Mouse (Mus musculus) cerebellum, adult 2 months (tissue): Measurements from ENCODE around the gene Zbtb8a. TPM values are rescaled to one million over a fixed set of nuclear protein-coding genes. Genes with fewer than 3 reads are reported as not detected.

Experiments used
- DNase-seq, 2 experiments: peaks; one replicate each; pipeline ENCODE4 v3.0.0; 2021
- H3K27ac ChIP-seq: fragments of 200-500 bp; 2 replicates; pipeline ENCODE4 v1.5.1; 2012; ENCODE audit warnings: low read length, control low read depth, inconsistent platforms; ENCODE audit not compliant: insufficient read depth
- H3K27me3 ChIP-seq: fragments of 200-500 bp; 2 replicates; pipeline ENCODE4 v1.6.1; 2012; ENCODE audit warnings: inconsistent platforms, mild to moderate bottlenecking, low read length, moderate library complexity; ENCODE audit not compliant: control insufficient read depth, insufficient read depth
- H3K4me1 ChIP-seq: fragments of 200-500 bp; 2 replicates; pipeline ENCODE4 v1.6.1; 2011; ENCODE audit warnings: low read length; ENCODE audit not compliant: control insufficient read depth, insufficient read depth
- H3K4me3 ChIP-seq: fragments of 200-500 bp; replicated peaks from 2 replicates; pipeline ENCODE3; 2011; ENCODE audit warnings: mild to moderate bottlenecking, low read depth, low read length, control low read depth; ENCODE audit not compliant: insufficient read depth
- CTCF ChIP-seq: fragments of 200-500 bp; IDR thresholded peaks from 2 replicates; pipeline ENCODE4 v1.5.1; 2011; ENCODE audit warnings: low read depth, mild to moderate bottlenecking, control low read depth, low read length, moderate library complexity, borderline replicate concordance; ENCODE audit not compliant: insufficient read depth
- POLR2A ChIP-seq: fragments of 200-500 bp; IDR thresholded peaks from 2 replicates; pipeline ENCODE4 v1.6.1; 2011; ENCODE audit warnings: low read length, control low read depth, borderline replicate concordance; ENCODE audit not compliant: insufficient read depth
- WGBS: fragments of 180-500 bp; shearing (Covaris S2); methylation state at CpG from one replicate; pipeline ENCODE4 v1.1.7; 2018; 5-methylcytosine and 5-hydroxymethylcytosine counted together
- polyA plus RNA-seq: library from polyadenylated mRNA; depleted of rRNA; stranded (reverse); fragments of >200 nt; gene quantifications from 2 replicates; pipeline ENCODE4 v1.2.3, GENCODE M21; 2012

The Zbtb8a gene
- polyA plus RNA-seq, 1 experiment = 10.6 TPM

DNA sequence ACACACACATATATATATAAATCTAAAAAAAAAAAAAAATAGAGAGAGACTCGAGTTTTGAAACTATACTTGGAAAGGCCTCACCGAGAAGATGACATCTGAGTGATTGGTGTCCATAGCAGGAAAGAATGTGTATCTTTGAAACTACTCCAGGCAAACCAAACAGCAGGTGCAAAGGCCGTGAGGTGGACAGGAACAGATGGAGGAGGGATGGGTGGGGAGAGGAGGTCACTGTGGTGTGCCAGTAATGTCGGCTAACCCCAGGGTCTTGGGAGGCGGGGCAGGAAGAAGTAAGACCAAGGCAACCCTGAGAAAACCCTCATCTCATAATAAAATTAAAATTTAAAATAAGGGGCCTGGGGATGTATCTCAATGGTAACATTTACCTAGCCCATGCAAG lies 2.1 kb downstream of the Zbtb8a start:
- no peak for TF ChIP-seq POLR2A
- TF ChIP-seq CTCF = no peak
- 37% methylated on average over 5 of the region's 5 CpGs for WGBS

GRCm38 (mm10) chr4:129375000-129375399 lies 2.9 kb downstream of the Zbtb8a start:
- Histone ChIP-seq H3K27me3 (no peaks in the 10 kb centered on the region), H3K4me3 (no peak overlapping the region), H3K27ac (no peak overlapping the region), H3K4me1 (no peaks in the 10 kb centered on the region; the same call in 1 of the 2 replicates)
- DNase-seq = no peak
- TF ChIP-seq POLR2A (no peak), CTCF (no peak)
- WGBS = 64% methylated on average over 6 of the region's 6 CpGs

More for the DNA sequence above, 2.1 kb downstream of the Zbtb8a start:
- Histone ChIP-seq H3K4me3 (no peak overlapping the region), H3K27me3 (no peaks in the 10 kb centered on the region), H3K4me1 (no peaks in the 10 kb centered on the region; the same call in 1 of the 2 replicates), H3K27ac (no peak overlapping the region)
- DNase-seq = peak; percentile 15 to 17

- no peaks in the 10 kb centered on the region for H3K27me3 ChIP-seq
- 65% methylated on average over 11 of the region's 11 CpGs for WGBS
- no peak overlapping the region for H3K4me3 ChIP-seq
- H3K4me1 ChIP-seq = no peaks in the 10 kb centered on the region; the same call in 1 of the 2 replicates
- TF ChIP-seq CTCF (no peak), POLR2A (no peak)
- DNase-seq = no peak
- no peak overlapping the region for H3K27ac ChIP-seq
Measured at GRCm38 (mm10) chr4:129374219-129374755, 3.6 kb downstream of the Zbtb8a start.

DNA sequence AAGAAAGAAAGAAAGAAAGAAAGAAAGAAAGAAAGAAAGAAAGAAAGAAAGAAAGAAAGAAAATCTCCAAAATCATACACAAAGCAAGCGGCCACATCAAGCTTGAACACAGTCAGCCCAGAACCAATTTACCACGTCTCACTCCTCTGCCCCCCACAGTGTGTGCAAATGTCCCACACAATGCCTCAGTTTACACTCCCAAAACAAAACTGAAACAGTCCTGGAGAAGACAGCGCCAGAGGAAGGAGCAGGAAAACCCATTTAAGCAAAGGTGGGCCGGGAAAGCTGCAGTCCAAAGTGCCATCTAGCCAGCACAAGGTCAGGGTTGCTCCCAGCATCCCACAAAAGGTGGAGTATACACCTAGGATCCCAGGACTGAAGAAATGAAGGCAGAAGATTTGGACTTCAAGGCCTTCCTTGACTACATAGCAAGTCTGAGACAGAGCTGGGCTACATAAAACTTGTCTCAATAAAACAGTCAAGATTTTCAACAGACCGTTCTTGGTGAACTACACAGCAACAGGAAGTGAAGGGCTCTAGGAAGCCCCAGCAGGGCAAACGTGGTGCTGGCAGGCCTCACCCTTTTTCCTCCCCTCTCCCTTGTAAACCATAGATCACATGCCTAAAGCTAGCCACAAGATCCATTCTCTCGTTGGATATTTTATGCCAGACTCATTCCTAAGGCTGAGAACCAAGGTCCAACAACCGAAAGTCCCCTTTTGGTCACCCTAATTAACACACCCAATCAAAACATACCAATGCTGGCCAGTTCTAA lies 4.5 kb downstream of the Zbtb8a start:
- H3K4me1 ChIP-seq = no peaks in the 10 kb centered on the region; the same call in 1 of the 2 replicates
- no peak overlapping the region for H3K4me3 ChIP-seq
- no peak overlapping the region for H3K27ac ChIP-seq
- WGBS = 49% methylated on average over 8 of the region's 8 CpGs
- no peak for TF ChIP-seq POLR2A
- no peak for TF ChIP-seq CTCF
- DNase-seq = no peak
- no peaks in the 10 kb centered on the region for H3K27me3 ChIP-seq

DNA sequence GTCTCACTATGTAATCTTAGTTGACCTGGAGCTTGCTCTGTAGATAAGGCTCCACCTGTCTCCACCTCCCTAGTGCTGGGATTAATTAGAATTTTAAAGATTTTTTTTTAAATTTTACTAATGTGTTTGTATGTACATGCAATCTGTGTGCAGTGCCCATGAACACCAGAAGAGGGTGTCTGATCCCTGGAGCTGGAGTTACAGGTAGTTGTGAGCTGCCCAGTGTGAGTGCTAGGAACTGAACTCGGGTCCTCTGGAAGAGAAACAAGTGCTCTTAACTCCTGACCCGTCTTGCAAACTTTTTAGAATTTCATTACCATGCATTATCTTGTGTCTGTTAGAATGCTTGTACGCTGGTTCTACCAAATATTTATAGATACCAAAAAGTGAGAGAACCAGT lies 6.5 kb downstream of the Zbtb8a start:
- 95% methylated on average over 3 of the region's 3 CpGs for WGBS
- Histone ChIP-seq H3K4me1 (no peaks in the 10 kb centered on the region; the same call in 1 of the 2 replicates), H3K27ac (no peak overlapping the region), H3K4me3 (no peak overlapping the region), H3K27me3 (no peaks in the 10 kb centered on the region)
- DNase-seq = no peak
- TF ChIP-seq CTCF (no peak), POLR2A (no peak)

DNA sequence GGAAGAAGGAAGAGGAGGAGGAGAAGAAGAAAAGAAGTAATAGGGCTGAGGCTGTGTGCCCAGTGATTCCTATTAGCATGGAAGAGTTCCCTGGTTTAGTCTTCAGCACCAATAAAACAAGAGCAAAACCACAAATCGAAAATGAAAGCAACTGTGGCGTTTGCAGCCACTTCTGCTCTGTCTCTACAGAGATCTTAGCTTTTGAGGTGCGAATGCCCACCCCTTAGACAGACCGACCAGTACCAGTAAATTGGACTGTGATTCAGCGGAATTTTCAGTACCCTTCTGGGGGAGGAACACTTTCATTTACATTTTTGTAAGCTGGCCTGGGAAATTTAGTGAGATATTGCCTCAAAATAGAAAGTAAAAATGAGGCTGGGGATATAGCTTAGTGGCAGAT lies 12.7 kb downstream of the Zbtb8a start:
- TF ChIP-seq CTCF = no peak
- TF ChIP-seq POLR2A = no peak
- Histone ChIP-seq H3K27ac (no peak overlapping the region), H3K4me3 (no peak overlapping the region), H3K27me3 (no peaks in the 10 kb centered on the region), H3K4me1 (no peaks in the 10 kb centered on the region)
- DNase-seq = no peak
- WGBS = 93% methylated on average over 5 of the region's 5 CpGs

- WGBS = 83% methylated on average over 3 of the region's 3 CpGs
- no peaks in the 10 kb centered on the region for H3K4me1 ChIP-seq
- H3K4me3 ChIP-seq = no peak overlapping the region
- H3K27me3 ChIP-seq = no peaks in the 10 kb centered on the region
- no peak for DNase-seq
- no peak overlapping the region for H3K27ac ChIP-seq
- TF ChIP-seq CTCF = no peak
Measured at GRCm38 (mm10) chr4:129364379-129364778, 13.5 kb downstream of the Zbtb8a start.

GRCm38 (mm10) chr4:129363463-129363862 lies 14.5 kb downstream of the Zbtb8a start:
- no peak overlapping the region for H3K4me3 ChIP-seq
- no peak for TF ChIP-seq CTCF
- no peak for TF ChIP-seq POLR2A
- H3K27me3 ChIP-seq = no peaks in the 10 kb centered on the region
- WGBS = 70% methylated on average over 9 of the region's 9 CpGs
- no peak overlapping the region for H3K27ac ChIP-seq
- H3K4me1 ChIP-seq = no peaks in the 10 kb centered on the region
- DNase-seq = no peak
